Mouse (Mus musculus) thymus, postnatal 10 days (tissue): Measurements from ENCODE around the gene Golga5.
A peak's percentile ranks its signal among the peaks of the same experiment; 100 is the strongest.

Experiments used
- DNase-seq, 2 experiments: peaks; one replicate each; pipeline ENCODE4 v3.0.0; 2021; ENCODE audit warnings: low spot score in 2 of 2

Golga5 gene

DNA sequence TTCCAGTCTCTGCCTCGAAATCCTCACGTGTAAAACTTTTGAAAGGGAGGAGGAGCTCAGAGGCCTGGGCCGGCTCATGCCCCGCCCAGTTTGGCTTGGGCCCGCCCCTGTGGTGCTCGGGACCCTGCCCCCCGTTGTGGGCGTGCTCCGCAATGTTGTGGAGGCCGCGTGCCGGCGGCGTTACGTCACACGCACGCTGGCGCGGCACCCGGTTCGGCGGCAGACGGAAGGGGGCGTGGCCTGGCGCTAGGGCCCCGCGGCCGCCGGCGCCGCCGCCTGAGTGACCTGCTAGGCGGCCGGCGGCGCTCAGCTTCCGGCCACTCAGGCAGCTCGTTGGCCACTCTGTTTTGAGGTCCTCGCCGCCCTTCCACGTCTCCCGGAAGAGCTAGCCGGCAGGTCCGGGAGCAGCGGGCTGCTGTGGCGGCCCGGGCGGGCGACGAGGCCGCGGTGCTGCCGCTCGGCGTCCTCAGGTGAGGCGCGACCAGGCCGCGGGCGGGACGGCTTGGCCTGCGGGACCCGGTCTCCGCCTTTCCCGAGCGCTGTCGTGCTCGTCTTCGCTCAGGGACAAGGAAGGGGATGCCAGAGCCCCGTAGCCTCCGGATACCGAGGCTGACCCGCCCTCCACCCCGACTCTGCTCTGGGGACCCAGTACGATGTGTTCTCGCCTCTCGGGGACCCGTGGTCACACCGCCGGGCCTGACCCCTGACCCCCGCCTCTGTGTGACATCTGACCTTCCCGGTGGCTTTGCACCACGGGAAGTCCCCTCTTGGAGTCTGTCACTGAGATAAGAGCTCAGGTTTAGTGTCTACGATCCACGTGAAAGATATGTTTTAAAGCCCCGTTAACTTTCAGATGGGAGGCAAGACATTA lies at the start of gene Golga5:
Gene Golga5 (plus strand): TSS at position 242 of the 871 bp plus-strand sequence.
- peak; percentile 93 to 96 for DNase-seq

DNA sequence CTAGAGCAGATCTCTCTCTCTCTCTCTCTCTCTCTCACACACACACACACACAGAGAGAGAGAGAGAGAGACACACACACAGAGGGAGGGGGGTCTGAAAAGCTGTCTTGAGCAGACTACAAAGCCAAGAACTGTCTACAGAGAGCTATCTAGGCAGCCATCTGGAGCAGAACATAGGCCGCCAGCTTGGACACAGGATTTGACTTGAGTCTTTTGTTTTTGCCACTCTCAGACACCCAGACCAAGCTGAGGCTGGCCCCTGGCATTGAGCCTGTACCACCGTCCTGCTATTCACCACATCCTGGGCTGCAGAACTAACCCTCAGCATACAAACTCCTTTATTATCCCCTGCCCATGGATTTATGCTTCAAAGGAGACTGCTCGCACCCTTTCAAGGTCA lies 49.4 kb upstream of the Golga5 start:
- no peak for DNase-seq

DNA sequence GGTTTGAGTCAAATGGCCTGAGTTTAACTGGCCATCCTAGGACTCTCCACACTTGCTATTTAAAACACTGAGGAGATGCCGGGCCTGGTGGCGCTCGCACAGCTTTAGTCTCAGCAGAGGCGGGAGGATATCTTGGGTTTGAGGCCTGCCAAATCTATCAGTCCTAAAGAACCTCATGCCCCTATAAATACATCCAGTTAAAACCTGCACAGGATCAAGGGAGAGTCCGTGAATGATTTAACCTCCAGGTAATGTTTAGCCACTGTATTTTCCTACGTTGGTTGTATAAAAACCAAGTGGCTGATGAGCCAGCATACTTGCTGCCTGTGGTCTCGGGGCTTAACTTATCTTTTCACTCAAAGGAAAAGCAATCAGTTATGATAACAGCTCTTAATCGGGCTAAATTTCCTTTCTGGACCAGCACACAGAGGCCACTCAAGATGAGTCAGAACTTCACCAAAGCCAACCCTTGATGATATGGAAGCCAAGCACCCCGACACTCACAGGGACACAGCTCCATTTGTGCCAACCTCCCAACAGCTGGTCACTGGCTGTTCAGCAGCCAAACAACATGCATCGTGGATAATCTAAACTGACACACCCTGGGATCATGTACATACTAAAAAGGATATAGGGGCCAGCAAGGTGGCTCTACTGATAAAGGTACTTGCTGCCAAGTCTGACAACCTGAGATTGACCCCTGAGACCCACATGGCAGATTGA lies 48.6 kb upstream of the Golga5 start:
- no peak for DNase-seq

DNA sequence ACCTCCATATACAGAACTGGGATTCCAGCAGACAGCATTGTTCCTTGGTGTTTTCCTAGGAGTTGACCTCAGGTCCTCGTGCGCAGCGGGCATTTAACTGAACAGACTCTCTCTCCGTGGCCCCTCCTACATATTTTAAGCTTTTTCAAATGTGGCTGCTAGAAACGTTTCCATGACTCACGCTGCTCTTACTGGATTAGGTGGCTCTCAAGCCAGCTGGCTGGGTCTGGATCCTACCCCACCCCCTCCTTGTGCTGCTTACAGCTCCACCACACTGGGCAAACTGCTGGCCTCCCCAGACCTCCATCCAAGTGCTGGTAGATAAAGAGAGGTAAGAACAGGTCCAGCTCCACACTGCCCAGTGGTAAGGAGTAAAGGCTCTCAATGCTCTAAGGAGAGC lies 46.9 kb upstream of the Golga5 start:
- DNase-seq = no peak

DNA sequence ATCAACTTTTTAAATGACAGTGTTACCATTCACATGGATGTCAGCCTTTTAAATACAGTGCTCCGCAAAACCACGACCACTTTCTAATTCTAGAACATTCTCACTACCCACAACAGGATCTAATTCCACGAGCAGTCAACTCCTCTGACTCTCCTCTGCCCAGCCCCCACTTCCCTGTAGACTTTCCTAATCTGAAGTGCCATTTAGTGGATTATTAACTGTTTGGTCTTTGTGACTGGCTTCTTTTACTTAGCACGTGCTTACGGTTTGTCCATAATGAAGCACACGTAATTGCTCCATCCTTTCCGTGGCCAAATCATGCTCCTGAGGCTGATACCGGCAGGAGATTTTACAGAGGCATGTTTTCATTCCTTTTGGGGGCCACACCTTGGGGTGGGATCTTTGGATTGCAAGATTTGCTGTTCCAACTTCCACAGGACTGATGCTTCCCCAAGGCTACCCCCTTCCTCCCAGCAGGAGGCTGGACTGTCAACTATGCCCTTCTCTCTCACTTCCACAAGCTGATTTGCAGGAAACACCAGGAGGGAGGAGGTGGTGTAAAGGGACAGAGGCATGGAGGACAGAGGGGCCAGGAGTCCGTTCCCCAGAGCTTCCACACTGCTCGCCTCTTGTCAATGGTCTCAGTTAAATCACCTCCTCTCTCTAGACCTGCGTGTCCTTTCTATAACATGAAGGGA lies 46.2 kb upstream of the Golga5 start:
- no peak for DNase-seq

DNA sequence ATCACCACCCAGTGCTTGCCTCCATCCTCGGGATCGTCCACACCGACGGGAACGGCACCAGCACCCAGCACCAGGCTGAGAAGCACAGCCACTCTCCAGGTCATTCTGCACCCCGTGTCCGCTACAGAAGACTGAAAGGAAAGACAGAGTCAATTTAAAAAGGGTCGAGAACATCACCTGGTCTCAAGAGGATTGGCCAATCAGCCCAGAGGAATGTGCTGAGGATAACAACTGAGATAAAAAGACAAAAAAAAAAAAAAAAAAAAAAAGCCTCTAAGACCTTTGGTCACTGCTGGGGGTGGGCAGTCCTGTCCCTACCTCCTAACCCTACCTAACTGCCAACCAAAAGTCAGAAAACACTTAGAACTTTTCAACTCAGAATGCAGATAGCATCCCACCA lies 45.3 kb upstream of the Golga5 start:
- DNase-seq = no peak

DNA sequence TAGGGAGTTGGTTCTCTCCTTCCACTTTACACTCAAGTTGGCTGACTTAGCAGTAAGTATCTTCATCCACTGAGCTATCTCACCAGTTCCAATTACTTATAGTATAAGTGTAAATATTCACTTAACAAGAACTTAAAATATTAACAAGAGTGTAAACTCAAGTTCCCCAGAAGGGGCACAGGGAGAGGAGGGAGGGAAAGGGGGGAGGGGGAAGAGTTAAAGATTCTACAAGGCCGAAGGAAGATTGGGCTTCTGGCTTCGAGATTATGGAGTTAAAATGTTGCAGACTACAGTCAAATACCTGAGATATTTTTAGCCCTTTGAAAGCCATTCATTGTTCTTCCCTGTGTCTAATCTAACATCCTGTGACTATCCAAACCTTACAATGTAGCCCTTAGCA lies 44.5 kb upstream of the Golga5 start:
- DNase-seq = no peak

DNA sequence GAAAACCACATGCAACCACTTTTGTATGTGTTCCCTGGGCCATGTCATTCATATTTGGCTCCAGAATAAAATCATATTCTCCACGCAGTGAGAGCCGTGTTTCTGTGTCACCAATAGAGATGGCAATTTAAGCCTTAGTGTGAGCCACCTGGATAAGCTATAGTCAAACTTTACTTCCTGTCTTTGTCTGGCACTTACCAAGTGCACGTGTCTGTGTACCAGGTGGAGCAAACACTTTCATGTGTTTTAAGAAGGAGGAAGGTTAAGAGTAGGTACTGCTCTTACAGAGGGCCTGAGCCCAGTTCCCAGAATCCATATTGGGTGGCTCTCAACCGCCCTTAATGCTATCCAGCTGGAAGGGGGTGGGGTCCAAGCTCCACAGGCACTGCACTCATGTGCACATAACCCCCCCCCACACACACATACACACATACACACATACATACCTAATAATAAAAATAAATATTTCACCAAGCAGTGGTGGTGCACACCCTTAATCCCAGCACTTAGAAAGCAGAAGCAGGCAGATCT lies 43.8 kb upstream of the Golga5 start:
- peak; percentile 8 to 17 for DNase-seq

DNA sequence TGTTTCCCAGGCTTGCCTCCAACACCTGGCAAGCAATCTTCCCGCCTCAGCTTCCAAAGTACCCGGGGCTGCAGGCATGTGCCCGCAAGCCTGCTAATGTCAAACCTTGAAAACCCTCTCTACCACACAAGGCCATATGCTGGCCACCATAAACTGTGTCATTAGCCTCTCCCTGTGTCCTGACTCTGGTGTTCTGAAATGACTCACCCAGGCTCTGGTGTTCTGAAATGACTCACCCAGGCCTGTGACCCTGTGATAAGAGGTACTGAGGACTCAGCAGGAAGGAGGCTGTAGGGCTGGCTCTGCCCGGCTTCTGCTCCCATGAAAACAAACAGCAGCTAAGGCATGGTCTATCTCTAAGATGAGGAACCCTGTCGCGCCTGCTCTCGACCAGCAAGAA lies 42.6 kb upstream of the Golga5 start:
- DNase-seq = no peak

DNA sequence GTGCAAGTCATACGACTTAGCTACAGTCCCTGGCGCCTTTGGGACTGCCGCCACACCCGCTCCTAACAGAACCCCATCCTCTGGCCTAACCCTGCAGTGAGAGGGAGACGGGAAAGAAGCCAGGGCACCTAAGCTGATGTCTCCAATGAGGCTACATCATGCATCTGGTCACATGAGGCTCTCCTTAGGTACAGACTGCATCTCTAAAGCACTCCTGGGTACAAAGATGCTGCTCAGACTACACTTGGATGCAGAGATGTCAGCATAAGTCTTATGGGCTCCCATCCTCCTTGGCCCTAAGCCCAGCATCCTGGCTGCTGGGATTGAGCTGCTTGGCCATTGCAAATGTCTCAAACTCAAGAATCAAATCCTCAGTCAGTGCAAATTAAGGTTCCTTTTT lies 39.3 kb upstream of the Golga5 start:
- DNase-seq = no peak

DNA sequence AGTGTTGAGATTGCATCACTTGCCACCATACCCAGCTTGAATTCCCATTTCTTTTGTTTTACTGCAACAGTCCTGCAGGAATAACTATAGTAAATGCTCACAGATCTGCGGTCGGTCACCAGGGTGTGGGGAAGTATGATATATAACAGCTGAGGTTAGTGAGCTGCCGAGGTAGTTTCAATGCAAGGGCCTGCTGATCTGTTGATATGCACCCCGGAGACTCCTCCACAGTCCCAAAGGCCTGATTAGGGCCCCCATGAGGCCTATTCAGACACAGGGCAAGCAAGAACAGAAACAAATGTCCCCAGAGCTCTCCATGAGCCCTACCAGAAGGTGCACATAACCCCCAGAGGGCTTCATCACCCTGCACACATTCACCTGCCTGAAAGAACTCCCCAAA lies 38.7 kb upstream of the Golga5 start:
- no peak for DNase-seq

DNA sequence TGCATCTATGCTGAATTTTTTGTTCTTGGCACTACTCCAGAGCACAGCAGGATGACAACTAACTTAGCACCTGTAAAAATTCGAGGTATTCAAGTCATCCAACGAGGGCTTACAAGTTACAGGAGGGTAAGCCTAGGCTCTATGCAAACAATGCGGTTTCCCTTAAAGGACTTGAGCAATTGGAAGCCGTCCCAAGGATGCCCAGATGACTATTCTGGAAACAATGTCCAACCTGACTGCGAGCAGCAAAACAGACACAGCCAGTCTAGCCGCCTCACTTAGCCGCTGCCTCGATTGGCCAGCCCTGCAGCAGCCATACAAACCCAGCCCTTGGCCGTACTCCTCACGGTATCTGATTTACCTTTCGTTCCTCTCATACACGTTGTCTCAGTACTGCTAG lies 36.7 kb upstream of the Golga5 start:
- no peak for DNase-seq

DNA sequence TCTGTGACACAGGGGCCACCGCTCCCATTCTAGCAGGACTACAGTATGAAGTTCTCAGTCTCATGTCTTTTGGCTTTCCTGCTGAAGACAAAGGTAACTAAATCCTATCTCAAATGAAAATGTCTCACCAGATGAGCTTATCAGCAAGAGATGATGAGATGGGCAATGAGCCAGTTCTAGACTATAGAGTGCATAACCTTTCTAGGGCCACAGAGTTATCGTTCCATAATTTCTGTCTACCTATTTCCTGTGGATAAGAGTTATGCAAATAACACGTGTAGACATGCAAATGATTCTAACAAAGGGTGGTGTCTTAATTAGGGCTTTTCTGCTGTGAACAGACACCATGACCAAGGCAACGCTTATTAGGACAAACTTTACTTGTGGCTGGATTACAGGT lies 34.8 kb upstream of the Golga5 start:
- no peak for DNase-seq

DNA sequence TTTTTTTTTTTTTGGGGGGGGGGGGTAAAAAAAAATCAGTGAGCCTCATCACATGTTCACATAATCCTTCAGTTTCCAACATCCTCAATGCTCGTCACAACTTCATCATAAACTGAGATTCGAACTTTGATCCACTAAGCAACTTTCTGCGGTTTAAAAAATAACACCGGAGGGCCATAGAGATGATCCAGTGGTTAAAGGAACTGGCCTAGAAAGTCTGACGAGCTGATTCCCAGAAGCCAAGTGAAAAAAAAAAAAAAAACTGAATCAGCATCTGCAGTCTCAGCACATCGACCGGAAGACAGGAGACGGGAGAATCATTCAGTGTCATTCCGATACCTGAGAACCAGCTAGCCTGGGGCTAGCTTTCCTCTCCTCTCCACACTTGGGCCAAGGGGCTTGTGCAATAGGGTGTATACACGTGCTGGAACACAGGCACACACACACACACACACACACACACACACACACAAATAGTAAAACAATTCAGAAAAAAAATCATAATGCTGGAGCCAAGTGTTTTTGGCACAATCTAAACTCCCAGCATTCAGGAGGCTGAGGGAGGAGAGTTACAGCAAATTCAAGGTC lies 31.9 kb upstream of the Golga5 start:
- DNase-seq = no peak

DNA sequence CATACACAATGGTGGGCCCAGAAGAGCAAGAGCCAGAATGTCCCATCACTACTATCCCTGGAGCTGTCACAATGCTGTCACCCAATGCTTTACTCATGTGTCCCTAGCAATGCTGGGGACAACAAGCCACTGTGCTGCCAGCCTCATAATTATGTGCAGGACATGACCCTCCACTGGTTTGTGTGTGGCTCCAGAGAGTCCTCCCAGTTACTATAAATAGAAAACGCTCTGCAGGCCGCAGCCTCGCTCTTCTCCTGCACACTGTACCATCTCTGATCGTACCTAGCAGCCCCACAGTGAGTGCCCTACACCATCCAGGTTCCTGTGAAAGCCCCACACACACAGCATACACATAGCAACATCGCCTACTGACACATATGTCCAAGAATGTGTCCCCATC lies 31.0 kb upstream of the Golga5 start:
- no peak for DNase-seq

DNA sequence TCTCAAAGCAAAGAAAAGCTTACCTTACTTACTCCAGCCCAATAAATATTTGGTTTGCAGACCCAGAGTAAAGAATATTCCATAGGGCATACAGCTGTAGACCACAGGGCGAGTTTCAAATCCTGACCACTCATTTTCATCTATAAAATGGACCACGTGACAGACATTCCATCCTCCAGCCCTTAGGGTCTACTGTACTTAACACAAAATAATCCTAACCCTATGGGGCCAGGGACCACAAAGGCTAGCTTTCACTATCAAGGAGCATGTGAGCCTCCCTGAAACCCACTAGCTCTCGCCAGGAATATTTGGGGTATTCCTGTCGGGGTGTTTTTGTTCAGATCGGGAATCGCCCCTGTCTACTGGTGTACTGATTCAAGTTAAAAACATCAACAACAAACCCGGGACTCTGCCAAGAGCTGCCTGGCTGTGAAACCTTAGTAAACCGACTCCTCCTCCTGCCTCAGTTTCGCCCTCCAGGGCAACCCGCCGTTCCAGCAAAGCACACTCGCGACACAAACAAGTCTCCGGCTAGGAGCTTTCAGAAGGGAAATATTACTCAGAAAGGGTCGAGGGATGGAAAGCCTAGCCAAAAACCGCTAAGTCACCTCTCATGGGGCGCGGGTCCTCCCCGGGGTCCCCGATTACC lies 29.8 kb upstream of the Golga5 start:
- DNase-seq = no peak

DNA sequence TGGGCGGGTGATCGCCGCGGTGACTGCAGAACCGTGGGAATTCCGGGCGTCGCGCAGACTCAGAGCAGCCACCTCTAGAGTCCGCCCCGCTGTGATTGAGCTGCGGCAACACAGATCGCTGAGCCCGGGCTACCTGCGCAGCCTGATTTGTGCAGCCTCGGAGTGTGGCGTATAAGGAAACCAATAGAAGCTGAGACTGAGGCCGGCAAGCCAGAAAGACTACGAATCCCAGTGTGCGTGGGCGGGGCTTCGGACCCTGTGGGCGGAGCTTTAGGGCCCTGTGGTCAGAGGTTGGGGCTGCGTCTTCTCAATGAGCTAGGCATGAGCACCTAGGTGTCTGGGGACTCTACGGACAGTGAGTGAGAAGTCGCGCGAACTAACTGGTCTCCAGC lies 29.3 kb upstream of the Golga5 start, which contains the start of gene Lgmn:
Gene Lgmn (minus strand): TSS at position 182 of the 392 bp plus-strand sequence.
- DNase-seq = peak; percentile 88 to 91

DNA sequence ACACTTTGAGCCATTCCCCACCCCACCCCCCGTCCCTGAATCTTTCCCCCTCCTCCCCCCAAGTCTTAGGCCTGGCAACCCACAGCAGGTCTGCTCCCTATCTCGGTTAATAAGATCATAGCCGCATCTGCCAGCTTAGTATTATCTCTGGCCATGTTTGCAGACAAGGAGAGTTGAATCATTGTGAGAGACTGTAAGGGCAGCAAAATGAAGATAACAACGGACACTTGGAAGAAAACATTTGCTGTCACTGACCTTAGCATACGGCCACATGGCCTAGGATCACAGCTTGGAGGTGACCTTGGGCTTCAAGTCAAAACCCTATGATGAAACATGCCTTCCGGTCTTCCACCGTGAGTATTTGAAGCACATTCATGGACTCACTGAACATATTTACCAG lies 28.4 kb upstream of the Golga5 start:
- DNase-seq = no peak

DNA sequence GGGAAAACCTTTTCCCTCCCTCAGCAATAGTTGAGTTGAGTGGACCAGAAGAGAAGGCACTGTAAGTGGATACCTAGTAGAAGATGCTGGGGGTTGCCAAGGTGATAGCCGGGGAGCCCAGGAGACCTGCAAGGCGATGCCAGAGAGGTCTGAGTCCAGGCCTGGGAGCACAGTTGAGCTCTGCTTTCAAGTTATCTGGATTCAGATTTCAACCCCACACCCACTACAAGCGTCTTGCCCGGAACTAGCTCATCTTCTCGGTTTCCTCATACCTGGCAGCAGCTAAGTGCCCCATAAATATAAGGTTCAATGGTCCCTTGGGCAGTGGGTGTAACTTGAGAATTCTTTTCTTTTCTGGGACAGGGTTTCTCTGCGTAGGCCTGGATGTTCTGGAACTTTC lies 27.8 kb upstream of the Golga5 start:
- no peak for DNase-seq

DNA sequence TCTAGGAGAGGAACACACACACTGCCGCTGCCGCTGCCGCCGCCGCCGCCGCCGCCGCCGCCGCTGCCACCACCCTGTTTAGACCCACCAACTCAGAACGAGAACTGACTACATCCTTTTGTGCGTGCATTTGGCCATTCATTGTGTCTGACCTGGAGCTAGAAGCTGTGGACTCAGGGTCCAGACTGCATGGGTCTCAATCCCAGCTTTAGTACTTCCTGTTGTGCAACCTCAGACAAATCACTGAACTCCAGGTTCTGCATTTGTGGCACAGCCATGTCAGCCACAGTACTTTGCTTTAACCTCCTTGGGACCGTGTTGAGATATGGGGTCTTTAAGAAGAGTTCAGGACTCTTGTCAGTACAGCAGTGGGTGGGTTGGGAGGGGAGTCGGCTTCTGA lies 26.3 kb upstream of the Golga5 start:
- DNase-seq = no peak

DNA sequence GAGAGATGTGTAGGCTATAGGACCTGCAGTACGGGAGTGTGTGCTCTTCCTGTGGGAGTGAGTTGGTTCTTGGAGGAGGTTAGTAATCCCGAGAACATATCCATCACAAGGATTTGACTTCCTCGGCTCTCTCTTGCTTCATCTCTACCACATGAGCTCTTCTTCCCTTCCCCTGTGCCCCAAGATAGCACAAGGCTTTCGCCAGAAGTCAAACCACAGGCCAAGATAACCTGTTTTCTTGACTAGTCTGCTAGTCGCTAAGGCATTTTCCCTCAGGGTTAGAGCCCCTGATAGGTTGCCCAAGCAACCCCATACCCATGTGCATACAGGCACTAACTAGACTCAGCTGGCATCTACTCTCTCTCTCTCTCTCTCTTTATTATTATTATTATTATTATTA lies 25.3 kb upstream of the Golga5 start:
- DNase-seq = no peak
